Mouse (Mus musculus): Measurements from ENCODE around the gene Igfbp3. TPM values are rescaled to one million over a fixed set of nuclear protein-coding genes. Genes with fewer than 3 reads are reported as not detected.

The Igfbp3 gene
- polyA plus RNA-seq, 1 experiment from 2014 or later = 9.6 TPM

- DNase-seq (ENCODE audit: low spot score) = peak; percentile 54
- 17% methylated on average over 8 of the region's 8 CpGs for WGBS
- Histone ChIP-seq H3K4me3 (no peak overlapping the region), H3K36me3 (no peaks in the 10 kb centered on the region), H3K4me1 (peaks cover 57% of the 10 kb centered on the region), H3K9me3 (replicated peaks) (0 out of 2 replicates have a peak, but pooled peaks cover 3% of the 10 kb centered on the region), H3K27me3 (ENCODE audit: low read depth, poor library complexity, severe bottlenecking) (no peaks in the 10 kb centered on the region; the same call in 1 of the 2 replicates), H3K27ac (replicated peaks) (0 out of 2 replicates have a peak overlapping the region, but pooled peaks have one; percentile 24)
Measured at GRCm38 (mm10) chr11:7182409-7183042, 31.2 kb downstream of the Igfbp3 start.

DNA sequence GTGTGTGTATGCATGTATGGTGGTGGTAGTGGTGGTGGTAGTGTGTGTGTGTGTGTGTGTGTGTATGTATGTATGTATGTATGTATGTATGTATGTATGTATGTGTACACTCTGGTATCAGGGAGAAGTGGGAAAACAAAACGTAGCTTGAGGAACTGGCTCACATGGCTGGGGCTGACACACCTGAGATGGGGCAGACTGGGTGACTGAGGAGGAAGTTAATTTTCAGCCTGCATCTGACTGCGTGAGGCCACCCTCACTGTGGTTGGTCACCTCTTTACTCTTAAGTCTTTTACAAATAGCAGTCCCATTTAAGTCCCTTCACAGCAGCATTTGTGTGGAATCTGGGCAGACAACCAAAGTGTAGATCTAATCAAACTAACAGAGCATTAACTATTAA, 34.4 kb downstream of the Igfbp3 start:
- no peak overlapping the region for H3K27ac ChIP-seq (replicated peaks)
- 91% methylated on average over 2 of the region's 2 CpGs for WGBS
- no peaks in the 10 kb centered on the region for H3K36me3 ChIP-seq
- no peak overlapping the region for H3K4me3 ChIP-seq
- DNase-seq (ENCODE audit: low spot score) = no peak
- no peaks in the 10 kb centered on the region; the same call in 1 of the 2 replicates for H3K27me3 ChIP-seq (ENCODE audit: low read depth, poor library complexity, severe bottlenecking)
- 0 out of 2 replicates have a peak, but pooled peaks cover 3% of the 10 kb centered on the region for H3K9me3 ChIP-seq (replicated peaks)
- peaks cover 34% of the 10 kb centered on the region for H3K4me1 ChIP-seq

- Histone ChIP-seq H3K27me3 (ENCODE audit: low read depth, poor library complexity, severe bottlenecking) (no peaks in the 10 kb centered on the region), H3K4me1 (peaks cover 29% of the 10 kb centered on the region), H3K4me3 (no peak overlapping the region), H3K36me3 (no peaks in the 10 kb centered on the region), H3K9me3 (replicated peaks) (0 out of 2 replicates have a peak, but pooled peaks cover 3% of the 10 kb centered on the region), H3K27ac (replicated peaks) (no peak overlapping the region)
- no peak for DNase-seq (ENCODE audit: low spot score)
- WGBS = 83% methylated on average over 4 of the region's 4 CpGs
Measured at GRCm38 (mm10) chr11:7178724-7179123, 35.0 kb downstream of the Igfbp3 start.

- H3K4me3 ChIP-seq = no peak overlapping the region
- H3K36me3 ChIP-seq = peaks cover 11% of the 10 kb centered on the region
- no peak for DNase-seq (ENCODE audit: low spot score)
- no peaks in the 10 kb centered on the region for H3K9me3 ChIP-seq (replicated peaks)
- WGBS = 82% methylated on average over 6 of the region's 6 CpGs
- no peak overlapping the region for H3K27ac ChIP-seq (replicated peaks)
- H3K4me1 ChIP-seq = no peaks in the 10 kb centered on the region
- no peaks in the 10 kb centered on the region for H3K27me3 ChIP-seq (ENCODE audit: low read depth, poor library complexity, severe bottlenecking)
Measured at GRCm38 (mm10) chr11:7173664-7174063, 40.1 kb downstream of the Igfbp3 start.

DNA sequence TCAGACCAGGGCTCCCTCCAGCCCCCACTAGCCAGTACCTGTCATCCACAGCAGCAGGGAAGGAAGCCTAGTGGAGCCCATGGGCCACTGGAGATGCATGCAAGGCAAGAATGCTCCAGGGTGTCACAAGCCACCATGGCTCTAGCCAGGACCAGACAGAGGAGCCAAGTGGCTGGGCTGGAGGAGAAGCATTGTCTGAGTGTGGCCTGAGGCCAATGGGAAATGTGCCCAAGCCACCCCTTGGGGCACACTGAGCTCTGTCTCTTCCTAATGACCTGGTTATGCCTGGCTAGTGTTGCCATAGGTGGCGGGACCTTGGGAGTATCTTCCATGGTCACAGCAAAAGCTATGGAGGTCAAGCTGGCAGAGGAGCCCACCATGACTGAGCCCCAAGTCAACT, 44.1 kb downstream of the Igfbp3 start:
- 88% methylated on average over 1 of the region's 1 CpGs for WGBS
- no peak overlapping the region for H3K27ac ChIP-seq (replicated peaks)
- peaks cover 11% of the 10 kb centered on the region for H3K36me3 ChIP-seq

DNA sequence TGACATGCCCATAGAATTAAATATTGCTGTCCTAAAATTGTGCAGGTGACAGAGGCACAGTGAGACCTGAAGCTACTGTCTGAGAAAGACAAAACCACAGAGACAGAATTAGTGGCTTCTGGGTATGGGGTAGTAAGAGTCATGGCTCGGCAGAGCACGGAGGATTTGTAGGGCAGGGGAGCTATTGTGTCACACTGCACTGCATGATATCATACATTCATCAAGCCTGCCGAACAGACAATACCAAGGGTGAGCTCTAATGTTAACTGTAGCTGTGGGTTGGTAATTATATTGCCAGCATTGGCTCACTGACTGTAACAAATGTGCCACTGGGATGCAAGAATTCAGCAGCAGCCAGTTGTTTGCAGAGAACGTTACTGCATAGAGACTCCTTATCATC, 49.3 kb downstream of the Igfbp3 start:
- no peaks in the 10 kb centered on the region for H3K27me3 ChIP-seq (ENCODE audit: low read depth, poor library complexity, severe bottlenecking)
- H3K4me3 ChIP-seq = no peak overlapping the region
- peaks cover 24% of the 10 kb centered on the region for H3K4me1 ChIP-seq
- peaks cover 3% of the 10 kb centered on the region; the same call in 1 of the 2 replicates for H3K36me3 ChIP-seq
- no peaks in the 10 kb centered on the region for H3K9me3 ChIP-seq (replicated peaks)
- DNase-seq (ENCODE audit: low spot score) = no peak
- no peak overlapping the region for H3K27ac ChIP-seq (replicated peaks)
- 77% methylated on average over 4 of the region's 4 CpGs for WGBS

More for the DNA sequence above, 44.1 kb downstream of the Igfbp3 start:
- no peaks in the 10 kb centered on the region for H3K27me3 ChIP-seq (ENCODE audit: low read depth, poor library complexity, severe bottlenecking)
- H3K9me3 ChIP-seq (replicated peaks) = no peaks in the 10 kb centered on the region
- no peaks in the 10 kb centered on the region for H3K4me1 ChIP-seq
- DNase-seq (ENCODE audit: low spot score) = no peak
- H3K4me3 ChIP-seq = no peak overlapping the region

GRCm38 (mm10) chr11:7161502-7162174, 52.1 kb downstream of the Igfbp3 start:
- Histone ChIP-seq H3K27me3 (ENCODE audit: low read depth, poor library complexity, severe bottlenecking) (no peaks in the 10 kb centered on the region), H3K4me1 (peaks cover 24% of the 10 kb centered on the region), H3K36me3 (peaks cover 3% of the 10 kb centered on the region; the same call in 1 of the 2 replicates), H3K9me3 (replicated peaks) (no peaks in the 10 kb centered on the region), H3K27ac (replicated peaks) (peak overlapping the region; percentile 85), H3K4me3 (no peak overlapping the region)
- DNase-seq (ENCODE audit: low spot score) = peak; percentile 30
- WGBS = 77% methylated on average over 8 of the region's 8 CpGs

DNA sequence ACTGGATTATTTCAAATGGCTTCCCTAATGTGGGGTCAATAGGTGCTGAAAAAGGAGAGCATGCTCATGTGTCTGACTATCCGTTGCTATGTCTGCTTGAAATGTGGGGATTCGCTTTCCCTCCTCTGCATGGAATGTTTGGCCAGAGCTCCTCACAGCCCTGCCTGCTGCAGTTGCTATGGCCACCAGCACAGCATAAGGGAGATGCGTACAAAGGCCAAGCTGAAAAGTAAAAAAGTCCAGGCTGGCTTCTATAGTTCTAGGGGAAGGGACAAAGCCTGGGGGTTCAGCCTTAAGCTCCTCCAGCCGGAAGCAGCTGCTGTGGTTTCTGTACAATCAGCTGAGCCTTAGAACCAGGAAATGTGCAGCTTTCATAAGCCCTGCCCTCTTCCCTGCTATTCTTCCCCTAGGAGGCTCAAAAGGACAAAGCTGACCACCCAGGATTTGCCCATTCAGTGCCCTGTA, 53.1 kb downstream of the Igfbp3 start:
- 34% methylated on average over 4 of the region's 4 CpGs for WGBS
- peaks cover 24% of the 10 kb centered on the region for H3K4me1 ChIP-seq
- no peaks in the 10 kb centered on the region for H3K27me3 ChIP-seq (ENCODE audit: low read depth, poor library complexity, severe bottlenecking)
- H3K4me3 ChIP-seq = no peak overlapping the region
- peaks cover 3% of the 10 kb centered on the region; the same call in 1 of the 2 replicates for H3K36me3 ChIP-seq
- H3K9me3 ChIP-seq (replicated peaks) = no peaks in the 10 kb centered on the region
- H3K27ac ChIP-seq (replicated peaks) = peak overlapping the region; percentile 85
- DNase-seq (ENCODE audit: low spot score) = peak; percentile 41

DNA sequence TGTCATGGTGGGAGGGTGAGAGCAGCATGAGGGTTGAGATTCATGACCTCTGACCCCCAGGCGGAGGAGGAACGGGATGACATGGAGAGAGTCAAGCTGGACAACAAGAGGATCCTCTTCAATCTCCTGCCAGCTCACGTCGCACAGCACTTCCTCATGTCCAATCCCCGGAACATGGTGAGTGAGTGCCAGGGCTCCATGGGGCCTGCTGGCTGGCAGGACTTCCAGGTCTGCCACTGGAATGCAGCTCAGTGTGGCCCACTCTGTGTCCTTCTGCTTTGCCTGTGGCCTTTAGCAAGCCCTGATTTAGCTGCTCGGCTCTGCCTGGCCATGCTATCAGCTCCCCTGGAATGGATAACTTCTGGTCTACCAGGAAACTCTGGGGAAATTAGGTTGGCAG, 53.6 kb downstream of the Igfbp3 start:
- Histone ChIP-seq H3K4me1 (peaks cover 24% of the 10 kb centered on the region), H3K36me3 (peaks cover 3% of the 10 kb centered on the region; the same call in 1 of the 2 replicates), H3K27me3 (ENCODE audit: low read depth, poor library complexity, severe bottlenecking) (no peaks in the 10 kb centered on the region), H3K27ac (replicated peaks) (peak overlapping the region; percentile 85), H3K4me3 (no peak overlapping the region), H3K9me3 (replicated peaks) (no peaks in the 10 kb centered on the region)
- WGBS = 77% methylated on average over 6 of the region's 6 CpGs
- no peak for DNase-seq (ENCODE audit: low spot score)

- no peak overlapping the region for H3K27ac ChIP-seq (replicated peaks)
- no peak overlapping the region for H3K4me3 ChIP-seq
- H3K36me3 ChIP-seq = peaks cover 3% of the 10 kb centered on the region; the same call in 1 of the 2 replicates
- peaks cover 18% of the 10 kb centered on the region for H3K4me1 ChIP-seq
- WGBS = 82% methylated on average over 6 of the region's 6 CpGs
- no peak for DNase-seq (ENCODE audit: low spot score)
- H3K9me3 ChIP-seq (replicated peaks) = no peaks in the 10 kb centered on the region
- H3K27me3 ChIP-seq (ENCODE audit: low read depth, poor library complexity, severe bottlenecking) = no peaks in the 10 kb centered on the region
Measured at GRCm38 (mm10) chr11:7158196-7158595, 55.5 kb downstream of the Igfbp3 start.

DNA sequence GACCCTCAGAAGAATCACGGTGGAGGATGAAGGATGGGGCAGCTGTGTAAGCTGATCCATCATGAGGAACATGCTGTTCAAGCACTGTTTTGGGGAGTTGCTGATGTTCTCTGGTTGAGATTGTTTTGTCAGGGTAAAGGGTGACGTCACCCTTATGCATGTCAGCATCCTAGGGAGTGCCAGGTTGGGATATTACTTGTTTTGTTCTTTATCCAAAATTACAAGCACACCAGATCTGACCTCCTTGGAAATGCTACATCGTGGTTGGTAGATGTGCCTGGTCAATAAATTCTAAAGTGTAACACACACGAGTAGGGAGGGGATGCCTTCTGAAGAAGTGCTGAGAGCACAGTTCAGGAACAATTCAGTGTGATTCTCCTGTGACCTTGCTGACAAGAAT, 57.3 kb downstream of the Igfbp3 start:
- H3K36me3 ChIP-seq = peaks cover 3% of the 10 kb centered on the region; the same call in 1 of the 2 replicates
- no peaks in the 10 kb centered on the region for H3K9me3 ChIP-seq (replicated peaks)
- H3K4me1 ChIP-seq = peaks cover 17% of the 10 kb centered on the region
- no peaks in the 10 kb centered on the region for H3K27me3 ChIP-seq (ENCODE audit: low read depth, poor library complexity, severe bottlenecking)
- no peak for DNase-seq (ENCODE audit: low spot score)
- no peak overlapping the region for H3K4me3 ChIP-seq
- 83% methylated on average over 4 of the region's 4 CpGs for WGBS
- no peak overlapping the region for H3K27ac ChIP-seq (replicated peaks)
